Mouse (Mus musculus) E14TG2a.4 (cell line): ENCODE measurements at regions not wholly inside any gene's neighbourhood (a gene's known extent, or its start where the extent isn't known, plus 50 kb on each side); places are given as distances from the start of the nearest gene placed in this dataset.

ENCODE experiments used
- H3K27me3 ChIP-seq: 2 replicates; pipeline ENCODE4 v1.6.1; 2014; ENCODE audit warnings: low read length, control low read depth; ENCODE audit not compliant: insufficient read depth
- H3K36me3 ChIP-seq: 2 replicates; pipeline ENCODE4 v1.6.1; 2014; ENCODE audit warnings: low read length, control low read depth; ENCODE audit not compliant: insufficient read depth
- H3K4me1 ChIP-seq: replicated peaks from 2 replicates; pipeline ENCODE4 v1.6.1; 2014; ENCODE audit warnings: low read depth, low read length, control low read depth
- H3K4me3 ChIP-seq: replicated peaks from 2 replicates; pipeline ENCODE4 v1.5.1; 2014; ENCODE audit warnings: mild to moderate bottlenecking, low read length
- H3K9me3 ChIP-seq: 2 replicates; pipeline ENCODE4 v1.6.1; 2014; ENCODE audit warnings: low read length, control low read depth
- CTCF ChIP-seq: conservative IDR thresholded peaks from 2 replicates; pipeline ENCODE4 v1.5.1; 2014; ENCODE audit warnings: low read length
- NANOG ChIP-seq: IDR thresholded peaks from 2 replicates; pipeline ENCODE4 v1.6.1; 2014; ENCODE audit warnings: borderline replicate concordance, low read length, mixed read lengths
- POU5F1 ChIP-seq: IDR thresholded peaks from 2 replicates; pipeline ENCODE4 v1.6.1; 2014; ENCODE audit warnings: low read length, borderline replicate concordance

DNA sequence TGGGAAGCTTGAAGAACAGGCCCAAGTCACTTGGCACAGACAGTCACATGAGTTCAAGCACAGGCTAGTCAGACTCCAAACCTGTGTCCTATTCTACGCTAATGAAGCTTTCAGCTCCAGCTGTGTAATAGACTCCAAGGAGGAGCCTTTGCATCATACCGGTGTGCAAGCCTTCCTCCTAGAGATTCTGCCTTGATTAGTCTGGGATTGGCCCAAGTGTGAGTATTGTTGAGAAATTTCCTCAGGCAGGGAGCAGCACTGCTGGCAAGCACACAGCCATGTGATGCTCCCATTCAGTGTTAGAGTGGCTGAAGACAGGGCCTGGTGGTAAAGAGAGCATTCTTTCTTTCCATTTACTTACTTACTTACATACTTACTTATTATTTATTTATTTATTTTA is 171.5 kb upstream of the Lrig3 start:
- Histone ChIP-seq H3K9me3 (peaks cover 19% of the 10 kb centered on the region), H3K27me3 (no peaks in the 10 kb centered on the region), H3K4me3 (no peak overlapping the region), H3K36me3 (no peaks in the 10 kb centered on the region), H3K4me1 (no peaks in the 10 kb centered on the region)
- TF ChIP-seq POU5F1 = no peak
- no peak for TF ChIP-seq CTCF
- no peak for TF ChIP-seq NANOG

DNA sequence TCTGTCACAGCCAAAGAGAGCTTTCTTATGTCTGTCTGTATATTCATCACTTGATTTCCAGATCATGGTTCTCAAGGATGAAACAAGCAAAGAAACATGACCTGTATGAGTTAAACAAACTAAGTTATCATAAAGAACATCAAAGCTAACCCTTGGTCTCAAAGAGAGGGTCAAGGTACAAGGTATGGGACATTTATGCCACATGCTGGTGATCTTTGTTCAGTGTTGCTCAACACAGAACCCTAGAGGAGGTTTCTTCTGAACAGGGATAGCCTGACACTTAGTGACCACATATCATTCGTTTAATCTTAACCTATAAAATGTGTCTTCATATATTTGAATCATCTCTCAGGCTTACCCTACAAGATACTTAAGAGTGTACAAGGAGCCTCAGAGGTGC is 170.6 kb upstream of the Lrig3 start:
- Histone ChIP-seq H3K9me3 (peaks cover 19% of the 10 kb centered on the region), H3K4me1 (peaks cover 5% of the 10 kb centered on the region), H3K27me3 (no peaks in the 10 kb centered on the region), H3K36me3 (no peaks in the 10 kb centered on the region), H3K4me3 (no peak overlapping the region)
- TF ChIP-seq CTCF (no peak), NANOG (no peak), POU5F1 (no peak)

DNA sequence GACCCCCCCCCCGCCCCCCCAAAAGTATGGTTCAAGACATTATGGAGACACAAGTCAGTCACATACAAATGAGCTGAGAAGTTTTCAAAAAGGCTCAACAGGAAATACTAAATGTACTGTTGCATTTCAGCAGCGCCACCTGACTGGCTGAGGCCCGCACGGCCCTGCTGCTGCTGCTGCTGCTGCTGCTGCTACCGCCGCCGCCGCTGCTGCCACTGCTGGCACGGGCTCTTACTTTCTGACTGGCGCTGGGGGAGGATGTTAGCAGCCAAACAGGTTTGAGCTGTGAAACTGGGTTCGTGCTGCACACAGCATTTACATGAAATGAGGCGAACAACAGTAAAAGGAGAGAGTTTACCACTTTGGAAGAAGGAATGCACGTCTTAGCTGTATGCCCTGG is 167.3 kb upstream of the Lrig3 start:
- TF ChIP-seq CTCF (no peak), NANOG (no peak), POU5F1 (no peak)
- Histone ChIP-seq H3K4me1 (peaks cover 34% of the 10 kb centered on the region), H3K36me3 (no peaks in the 10 kb centered on the region), H3K4me3 (0 out of 2 replicates have a peak overlapping the region, but pooled peaks have one; percentile 18), H3K9me3 (peaks cover 9% of the 10 kb centered on the region), H3K27me3 (no peaks in the 10 kb centered on the region)

DNA sequence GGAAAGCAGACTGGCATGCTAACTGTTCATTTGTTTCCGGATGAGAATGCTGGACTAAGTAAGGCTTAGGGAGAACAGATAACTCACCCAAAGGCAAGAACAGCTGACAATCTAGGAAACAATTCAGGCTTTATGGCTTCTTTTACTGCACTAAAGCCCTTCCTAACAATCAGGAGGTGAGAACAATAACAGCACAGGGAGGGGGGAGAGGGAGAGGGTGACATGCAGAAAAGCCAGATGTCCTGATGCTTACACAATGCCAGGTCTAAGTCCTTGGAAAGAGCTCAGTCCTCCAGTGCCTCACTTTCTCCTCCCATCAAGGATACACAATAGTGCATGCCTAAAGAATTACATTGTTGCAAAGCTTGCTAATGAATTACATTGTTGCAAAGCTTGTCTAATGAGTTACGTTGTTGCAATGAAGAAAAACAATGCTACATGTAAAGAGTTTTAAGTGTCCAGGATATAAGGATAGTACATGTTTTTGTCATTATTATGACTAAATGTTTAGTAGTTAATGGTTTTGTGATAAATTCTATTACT is 165.3 kb upstream of the Lrig3 start:
- Histone ChIP-seq H3K36me3 (no peaks in the 10 kb centered on the region), H3K9me3 (no peaks in the 10 kb centered on the region), H3K4me3 (no peak overlapping the region), H3K4me1 (peaks cover 34% of the 10 kb centered on the region), H3K27me3 (no peaks in the 10 kb centered on the region)
- no peak for TF ChIP-seq CTCF
- TF ChIP-seq NANOG = peak; percentile 96

DNA sequence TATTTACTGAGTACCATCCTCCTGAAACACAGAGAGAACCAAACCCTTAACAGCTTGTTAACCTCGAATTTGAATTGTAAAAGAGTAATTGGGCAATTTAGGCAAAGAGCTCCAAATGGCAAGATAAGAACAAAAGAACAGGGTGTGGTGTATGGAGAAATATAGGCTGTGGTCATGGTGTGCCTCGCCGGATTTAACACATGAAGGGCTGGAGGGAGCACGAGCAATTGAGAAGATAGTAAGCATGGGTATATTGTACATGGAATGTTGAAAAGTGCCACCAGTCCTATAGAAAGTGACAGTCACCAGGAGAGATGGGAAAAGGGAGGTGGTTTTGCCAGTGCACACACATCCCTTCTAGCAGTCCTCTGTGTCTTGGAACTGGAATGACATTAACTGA is 164.5 kb upstream of the Lrig3 start:
- TF ChIP-seq POU5F1 = no peak
- no peak for TF ChIP-seq CTCF
- TF ChIP-seq NANOG = no peak
- no peak overlapping the region for H3K4me3 ChIP-seq
- H3K27me3 ChIP-seq = no peaks in the 10 kb centered on the region
- H3K9me3 ChIP-seq = no peaks in the 10 kb centered on the region
- peaks cover 34% of the 10 kb centered on the region for H3K4me1 ChIP-seq
- H3K36me3 ChIP-seq = no peaks in the 10 kb centered on the region

DNA sequence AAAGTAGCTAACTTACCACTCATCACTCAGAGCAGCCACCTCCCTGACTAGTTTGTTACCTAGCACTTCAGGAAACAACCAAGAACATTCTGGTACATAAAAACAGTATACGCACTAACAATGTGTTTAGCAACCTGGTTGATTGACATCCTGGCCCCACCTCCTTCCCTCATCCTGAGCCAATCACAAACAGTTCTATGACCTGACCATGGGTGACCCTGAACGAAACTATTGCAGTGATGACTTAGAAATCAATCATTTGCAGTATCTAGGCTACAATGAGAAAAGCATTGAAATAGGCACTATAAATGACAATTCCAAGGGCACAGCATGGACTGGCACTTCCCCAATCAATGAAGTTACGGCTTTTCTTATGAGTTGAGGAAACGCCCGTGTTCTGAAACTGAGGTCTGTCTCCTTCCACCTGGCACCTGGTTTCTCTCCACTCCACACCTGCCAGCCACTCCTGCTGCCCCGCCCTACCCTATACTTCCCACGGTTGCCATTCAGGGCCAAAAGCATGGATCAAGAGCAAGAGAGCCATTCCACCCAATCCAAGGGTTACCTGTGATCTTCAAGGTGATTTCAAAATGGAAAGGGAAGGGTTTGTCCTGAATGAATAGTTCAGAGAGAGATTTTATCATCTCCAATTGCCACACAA is 162.9 kb upstream of the Lrig3 start:
- Histone ChIP-seq H3K4me3 (no peak overlapping the region), H3K4me1 (peaks cover 34% of the 10 kb centered on the region), H3K27me3 (no peaks in the 10 kb centered on the region), H3K9me3 (no peaks in the 10 kb centered on the region), H3K36me3 (no peaks in the 10 kb centered on the region)
- TF ChIP-seq NANOG (no peak), POU5F1 (no peak), CTCF (no peak)

DNA sequence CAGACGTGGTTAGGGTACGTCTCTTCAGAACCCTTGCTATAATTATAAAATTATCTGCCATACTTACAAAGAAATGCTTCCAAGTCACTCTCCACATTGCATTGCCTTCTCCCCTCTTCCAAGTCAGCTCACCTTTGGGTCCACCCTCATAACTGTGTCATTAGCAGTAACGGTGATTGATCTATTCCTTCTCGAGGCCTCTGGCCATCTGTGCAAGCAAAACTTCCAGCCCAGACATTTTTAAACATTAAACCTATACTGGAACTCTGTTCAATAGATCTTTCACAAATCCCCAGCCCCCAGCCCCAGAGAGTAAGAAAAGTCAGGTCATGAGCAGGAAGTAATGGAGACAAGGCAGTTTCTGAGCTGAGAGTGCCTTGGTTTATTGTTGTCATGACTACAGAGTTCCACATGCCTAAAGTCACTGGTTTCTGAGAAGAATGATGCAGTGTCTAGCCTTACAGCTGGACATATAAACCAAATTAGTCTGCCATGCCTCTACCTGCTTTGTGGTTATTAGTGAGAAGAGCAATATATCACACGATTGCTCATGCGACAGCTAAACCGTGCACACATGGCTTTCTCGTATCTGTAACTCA is 156.1 kb upstream of the Lrig3 start:
- Histone ChIP-seq H3K4me1 (no peaks in the 10 kb centered on the region), H3K9me3 (no peaks in the 10 kb centered on the region), H3K4me3 (no peak overlapping the region), H3K36me3 (no peaks in the 10 kb centered on the region), H3K27me3 (no peaks in the 10 kb centered on the region)
- TF ChIP-seq NANOG (no peak), CTCF (no peak), POU5F1 (no peak)

DNA sequence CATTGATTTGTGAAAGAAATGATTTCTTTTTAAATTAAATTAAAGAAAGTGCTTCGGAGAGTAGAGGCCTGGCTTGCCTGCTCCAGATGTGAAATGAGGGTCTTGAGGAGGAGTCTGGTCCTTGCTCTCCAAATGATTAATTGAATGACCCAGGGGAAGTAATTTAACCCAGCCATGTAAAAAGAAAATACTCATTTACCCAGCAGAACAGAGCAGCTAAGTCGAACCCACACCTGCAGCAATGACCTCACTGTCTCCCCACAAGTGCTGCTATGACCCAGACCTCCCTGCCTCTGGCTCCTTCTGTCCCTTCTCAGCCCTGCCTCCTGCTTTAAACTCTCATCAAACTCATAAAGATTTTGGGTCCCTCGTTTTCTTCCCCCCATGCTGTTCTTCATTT is 155.4 kb upstream of the Lrig3 start:
- no peak overlapping the region for H3K4me3 ChIP-seq
- no peaks in the 10 kb centered on the region for H3K9me3 ChIP-seq
- H3K4me1 ChIP-seq = no peaks in the 10 kb centered on the region
- H3K27me3 ChIP-seq = no peaks in the 10 kb centered on the region
- TF ChIP-seq NANOG (no peak), POU5F1 (no peak)
- H3K36me3 ChIP-seq = no peaks in the 10 kb centered on the region
